Mouse (Mus musculus) frontal cortex, adult (tissue): ENCODE results near the gene Cds1.
A peak's percentile ranks its signal among the peaks of the same experiment; 100 is the strongest.

Source experiments
- ATAC-seq: cut with Nextera tagmentation; 2 replicates; pipeline ENCODE4 v1.9.2; 2017; ENCODE audit warnings: mild to moderate bottlenecking, moderate library complexity, mixed read lengths; ENCODE audit not compliant: low TSS enrichment

Cds1 gene

GRCm38 (mm10) chr5:101776528-101776927 lies 11.6 kb downstream of the Cds1 start:
- peak; percentile 58 for ATAC-seq

- ATAC-seq: peak; percentile 15; the same call in 1 of the 2 replicates
Measured at GRCm38 (mm10) chr5:101779376-101779863, 14.5 kb downstream of the Cds1 start.

DNA sequence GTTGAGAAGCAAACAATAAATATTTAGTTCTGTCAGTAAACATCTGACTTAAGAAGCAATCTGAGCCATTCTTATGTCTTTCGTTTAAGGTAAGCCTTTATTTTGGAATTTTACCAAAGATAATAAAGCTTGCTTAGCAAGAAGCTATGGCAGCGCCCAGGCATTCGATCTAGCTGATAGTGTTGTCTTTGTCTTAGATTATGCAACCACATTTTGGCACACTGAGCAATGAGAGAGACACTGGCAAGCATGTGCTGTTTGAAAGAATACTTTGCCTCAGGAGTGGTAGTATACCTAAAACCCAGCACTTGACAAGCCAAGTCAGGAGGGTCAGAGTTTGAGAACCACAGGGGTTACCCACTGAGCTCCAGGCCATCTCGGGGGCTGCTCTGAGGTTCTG lies 16.0 kb downstream of the Cds1 start:
- peak; percentile 48 for ATAC-seq

GRCm38 (mm10) chr5:101784328-101784727 lies 19.4 kb downstream of the Cds1 start:
- ATAC-seq: no peak

DNA sequence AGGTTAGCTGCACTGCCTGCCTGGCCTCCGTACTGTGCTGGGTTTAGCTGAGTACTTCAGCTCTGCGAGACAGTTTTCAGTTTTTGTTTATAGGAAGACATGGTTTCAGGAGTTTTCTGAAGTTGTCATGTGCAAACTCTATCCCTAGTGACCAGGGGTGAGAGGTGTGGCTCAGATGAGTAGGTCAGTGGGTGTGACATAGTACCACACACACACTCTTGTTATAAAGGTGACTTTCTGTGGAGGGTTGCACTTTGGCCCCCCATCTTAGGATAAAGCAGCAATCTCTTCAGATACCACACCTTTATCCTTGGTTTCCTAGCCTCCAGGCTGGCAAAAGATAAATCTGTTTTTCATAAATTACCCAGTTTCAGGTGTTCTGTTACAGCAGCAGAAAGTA lies 19.9 kb downstream of the Cds1 start:
- no peak for ATAC-seq

GRCm38 (mm10) chr5:101785921-101786614 lies 21.1 kb downstream of the Cds1 start:
- no peak for ATAC-seq

DNA sequence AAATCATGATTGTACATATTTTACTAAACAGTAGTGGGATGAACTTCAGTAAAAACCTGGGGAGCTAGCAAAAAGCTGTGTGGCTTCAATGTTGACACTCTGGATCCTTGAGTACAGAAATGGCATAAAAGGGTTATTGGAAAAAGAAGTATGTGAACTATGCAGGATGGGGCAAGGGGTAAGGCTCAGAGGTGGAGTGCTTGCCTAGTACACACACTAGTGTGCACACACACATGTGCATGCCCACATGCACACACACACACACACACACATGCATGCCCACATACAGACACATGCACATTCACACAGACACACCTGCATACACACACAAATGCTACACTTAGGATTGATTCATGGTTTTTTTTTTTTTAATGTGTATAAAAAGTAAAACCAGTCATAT lies 24.8 kb downstream of the Cds1 start:
- no peak for ATAC-seq

GRCm38 (mm10) chr5:101790560-101790959 lies 25.6 kb downstream of the Cds1 start:
- ATAC-seq: no peak

DNA sequence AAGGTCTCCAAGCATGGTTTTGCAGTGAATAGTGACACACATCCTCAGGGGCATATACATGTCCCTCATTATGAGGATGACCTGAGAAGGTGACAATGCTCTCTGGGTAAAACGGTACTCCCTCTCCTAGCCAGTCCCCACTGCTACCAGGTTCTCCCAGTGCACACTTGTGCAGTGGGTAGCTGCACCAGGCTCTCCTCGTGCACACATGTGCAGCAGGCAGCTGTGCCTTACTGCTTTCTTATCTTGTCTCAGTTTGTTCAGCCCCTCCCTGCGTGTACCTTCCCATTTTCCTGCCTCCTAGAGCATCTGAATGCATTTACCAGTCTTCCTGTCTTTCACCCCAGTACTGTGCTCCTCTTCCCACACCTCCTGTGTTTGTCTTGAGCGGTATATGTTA lies 27.7 kb downstream of the Cds1 start:
- ATAC-seq: peak; percentile 14; the same call in 1 of the 2 replicates

- no peak for ATAC-seq
Measured at GRCm38 (mm10) chr5:101801891-101802290, 37.0 kb downstream of the Cds1 start.

DNA sequence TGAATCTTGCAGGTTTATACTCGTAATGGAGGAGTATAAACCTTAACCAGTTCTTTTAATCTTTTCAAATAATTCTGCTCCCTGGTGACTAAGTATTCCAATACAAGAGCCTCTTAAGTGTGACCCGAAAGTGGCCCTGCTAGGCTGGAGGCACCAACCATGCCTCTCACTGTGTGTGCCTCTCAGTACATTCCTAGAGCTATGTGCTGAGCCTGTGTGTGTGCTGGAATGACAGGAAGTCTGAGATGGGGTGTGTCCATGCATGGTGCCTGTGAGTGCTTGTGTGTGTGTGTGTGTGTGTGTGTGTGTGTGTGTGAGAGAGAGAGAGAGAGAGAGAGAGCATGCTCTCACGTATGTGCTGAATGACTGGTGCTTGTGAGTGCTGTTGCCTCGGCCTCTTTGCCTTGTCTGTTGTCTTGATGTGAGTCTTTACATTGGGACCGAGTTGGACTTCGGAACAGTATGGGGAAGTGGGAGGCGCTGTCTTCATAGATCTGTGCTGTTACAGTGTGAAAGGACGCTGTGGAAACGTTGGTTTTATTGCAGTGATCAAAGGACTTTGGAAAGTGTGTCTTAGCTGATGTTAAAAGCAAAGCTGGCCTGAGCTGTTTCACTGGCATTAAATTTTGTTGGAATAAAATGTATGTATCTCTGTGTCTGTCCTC lies 37.6 kb downstream of the Cds1 start:
- no peak for ATAC-seq

DNA sequence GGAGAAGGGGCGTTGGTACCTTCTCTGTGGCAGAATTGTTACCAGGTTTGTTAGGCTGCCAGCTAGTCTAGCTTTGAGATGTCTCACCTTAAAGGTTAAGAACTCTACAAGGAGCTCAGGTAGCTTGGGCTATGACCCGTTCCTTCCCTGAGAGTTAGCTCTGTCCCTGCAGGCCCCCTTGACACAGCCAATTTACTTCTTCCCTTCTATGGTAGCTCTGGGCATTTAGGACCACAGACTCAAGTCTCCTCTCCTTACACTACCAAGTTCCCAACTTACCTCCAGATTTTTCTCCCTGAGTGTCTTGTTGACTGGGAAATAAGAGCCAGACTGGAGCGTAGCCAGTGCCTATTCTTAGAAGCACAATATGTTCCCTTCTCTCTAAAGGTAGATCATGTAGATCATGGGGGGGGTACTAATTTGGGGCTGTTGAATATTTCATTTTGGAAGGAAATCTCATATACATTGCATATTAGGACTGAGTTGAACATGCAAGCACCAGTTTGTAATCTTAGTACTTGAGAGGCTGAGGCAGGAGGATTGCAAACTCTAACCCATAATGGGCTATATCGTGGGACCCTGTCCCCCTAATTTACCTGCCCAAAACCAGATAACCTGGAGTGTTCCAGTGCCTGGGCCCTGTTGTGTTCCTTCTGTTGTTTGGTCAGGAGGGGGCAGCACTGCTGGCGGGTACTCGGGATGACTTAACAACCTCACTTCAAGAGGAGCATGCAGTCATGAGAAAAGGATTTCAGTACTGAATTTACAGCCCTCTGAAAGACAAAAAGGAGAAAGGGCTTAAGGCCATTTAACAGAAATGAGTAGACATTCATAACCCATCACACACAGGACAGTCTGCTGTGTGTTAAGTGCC lies 46.6 kb downstream of the Cds1 start:
- peak; percentile 36; the same call in 1 of the 2 replicates for ATAC-seq

GRCm38 (mm10) chr5:101816822-101817221 lies 51.9 kb downstream of the Cds1 start:
- peak; percentile 57 for ATAC-seq

DNA sequence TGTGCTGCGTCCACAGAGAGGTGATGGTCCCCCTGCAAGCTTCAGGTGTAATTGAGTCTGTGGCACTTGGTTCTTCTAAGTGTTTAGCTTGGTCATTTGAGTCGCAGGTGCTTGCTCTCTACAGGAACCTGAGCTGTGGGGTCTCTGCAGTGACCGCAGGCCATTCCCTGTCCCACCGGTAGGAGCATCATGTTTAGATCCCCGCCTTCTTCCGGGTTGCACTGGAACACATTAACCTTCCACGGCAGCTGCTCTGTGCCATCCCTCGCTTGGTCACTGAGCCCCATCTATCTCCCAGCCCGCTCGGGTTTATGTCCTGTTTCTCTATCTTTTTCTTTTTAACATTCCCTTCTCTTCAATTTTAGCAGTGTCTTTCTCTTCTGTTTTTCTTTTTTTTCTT lies 54.3 kb downstream of the Cds1 start:
- no peak for ATAC-seq

DNA sequence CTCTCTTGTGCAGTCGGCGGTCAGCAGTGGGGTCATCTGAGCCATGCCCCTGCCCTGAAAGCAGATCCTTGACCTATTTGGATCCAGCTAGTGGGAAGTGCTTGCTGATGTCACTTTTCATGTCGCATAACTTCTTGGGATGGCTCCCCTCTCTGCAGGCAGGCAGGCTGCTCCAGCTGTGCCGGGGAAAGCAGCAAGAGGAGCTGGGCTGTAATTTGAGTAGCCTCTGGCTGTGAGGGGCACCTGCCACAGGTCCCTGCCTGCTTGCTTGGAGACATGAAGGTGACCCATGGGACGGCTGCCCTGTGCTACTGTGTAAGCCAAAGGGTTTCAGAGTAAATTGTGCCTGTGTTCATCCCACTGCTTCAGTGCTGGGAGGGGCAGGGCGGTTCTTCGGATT lies 54.9 kb downstream of the Cds1 start:
- no peak for ATAC-seq

- ATAC-seq: no peak
Measured at GRCm38 (mm10) chr5:101821052-101821451, 56.1 kb downstream of the Cds1 start.

GRCm38 (mm10) chr5:101821491-101822310 lies 56.8 kb downstream of the Cds1 start:
- ATAC-seq: no peak

- ATAC-seq: no peak
Measured at GRCm38 (mm10) chr5:101822311-101822670, 57.4 kb downstream of the Cds1 start.

DNA sequence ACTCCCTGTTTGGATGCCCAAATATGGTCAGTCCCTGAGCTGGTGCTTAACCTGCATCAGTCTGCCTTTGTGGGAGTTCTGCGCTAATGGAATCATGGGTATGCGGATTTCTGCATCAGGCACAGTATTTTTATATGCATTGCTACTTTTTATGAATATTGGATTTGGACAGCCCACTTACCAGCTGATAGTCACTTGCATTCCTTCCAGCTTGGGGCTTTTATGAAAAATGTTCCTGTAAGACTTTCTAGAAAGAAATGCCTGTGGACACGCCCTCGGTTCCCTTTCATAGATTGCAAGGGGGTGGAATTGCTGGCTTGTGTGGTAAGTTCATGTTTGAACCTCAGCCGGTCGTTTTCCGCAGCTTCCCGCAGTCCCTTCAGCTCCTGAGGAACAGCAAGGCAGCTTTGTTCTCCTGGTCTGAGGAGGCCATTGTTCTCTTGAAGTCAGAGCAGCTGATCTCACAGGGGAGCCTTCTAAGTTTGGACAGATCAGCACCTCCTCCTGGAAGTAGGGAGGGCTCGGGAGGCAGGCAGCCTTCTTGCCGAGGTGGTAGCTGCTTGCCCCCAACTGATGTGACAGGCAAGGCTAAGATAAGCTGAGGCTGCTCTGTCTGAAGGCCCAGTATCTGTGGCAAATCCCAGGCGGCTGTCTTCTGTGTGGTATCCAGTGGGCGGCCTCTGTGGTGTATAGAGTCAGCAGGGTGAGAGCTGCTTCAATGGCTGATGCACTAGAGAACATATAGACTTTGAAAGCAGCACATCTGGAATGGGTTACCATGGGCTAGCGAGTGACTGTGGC lies 60.4 kb downstream of the Cds1 start:
- peak; percentile 48 for ATAC-seq

GRCm38 (mm10) chr5:101826531-101826970 lies 61.6 kb downstream of the Cds1 start:
- peak; percentile 47 for ATAC-seq

- ATAC-seq: no peak
Measured at GRCm38 (mm10) chr5:101827477-101827876, 62.5 kb downstream of the Cds1 start.
